Mouse (Mus musculus): ENCODE measurements at regions not wholly inside any gene's neighbourhood (a gene's known extent, or its start where the extent isn't known, plus 50 kb on each side); places are given as distances from the start of the nearest gene placed in this dataset.

GRCm38 (mm10) chr5:126612571-126612970, 629.0 kb upstream of the Tmem132c start:
- TF ChIP-seq CTCF (IDR thresholded peaks at IDR 0.05; ENCODE audit: borderline replicate concordance, insufficient read depth, low read length) (no peak), POLR2A (IDR thresholded peaks at IDR 0.05; ENCODE audit: low read depth, low read length) (no peak)
